Mouse (Mus musculus) gastrocnemius, adult 2 months (tissue): ENCODE results near the gene Pabpc4. TPM values are rescaled to one million over a fixed set of nuclear protein-coding genes. Genes with fewer than 3 reads are reported as not detected.
A peak's percentile ranks its signal among the peaks of the same experiment; 100 is the strongest.

ENCODE experiments used
- DNase-seq: peaks from one replicate; pipeline ENCODE4 v3.0.0; 2022
- H3K27ac ChIP-seq: fragments of 200-600 bp; 2 replicates; pipeline ENCODE4 v1.8.1; 2022; ENCODE audit warnings: mild to moderate bottlenecking
- H3K4me3 ChIP-seq: fragments of 200-600 bp; 2 replicates; pipeline ENCODE4 v1.8.1; 2022; ENCODE audit warnings: mild to moderate bottlenecking, moderate library complexity
- CTCF ChIP-seq: fragments of 200-600 bp; IDR thresholded peaks from 2 replicates; pipeline ENCODE4 v1.8.1; 2022; ENCODE audit warnings: antibody characterized with exemption, mild to moderate bottlenecking, moderate library complexity
- intact Hi-C: fragments of 180-260 bp; cut with DNase I; formaldehyde crosslinking; loops from one replicate; pipeline ENCODE4 v1.15.1; 2025
- total RNA-seq, 2 experiments: library from RNA; stranded (reverse); gene quantifications; 2 replicates each; pipeline ENCODE4 v1.2.3; 2021

Gene Pabpc4
- total RNA-seq, 2 experiments from 2014 or later, result 325 to 341 TPM

GRCm38 (mm10) chr4:123233492-123234084, 28.6 kb upstream of the Pabpc4 start, which contains the start of gene Heyl:
TSS of gene Heyl (plus strand) at chr4:123233556.
- peak; percentile 76 for DNase-seq
- peak within 1 kb of the TSS; percentile 83 for H3K27ac ChIP-seq
- peak within 1 kb of the TSS; percentile 74 for H3K4me3 ChIP-seq
- intact Hi-C loops, result no loop called here
- no peak for TF ChIP-seq CTCF

- DNase-seq, result no peak
- Histone ChIP-seq H3K4me3 (peak overlapping the region; percentile 74), H3K27ac (peak overlapping the region; percentile 83)
- TF ChIP-seq CTCF, result no peak
- intact Hi-C loops, result no loop called here
Measured at GRCm38 (mm10) chr4:123235835-123236430, 26.2 kb upstream of the Pabpc4 start.

GRCm38 (mm10) chr4:123236431-123237031, 25.6 kb upstream of the Pabpc4 start:
- H3K4me3 ChIP-seq, result peak overlapping the region; percentile 74
- intact Hi-C loops, result no loop called here
- TF ChIP-seq CTCF, result no peak
- DNase-seq, result no peak
- peak overlapping the region; percentile 83 for H3K27ac ChIP-seq

GRCm38 (mm10) chr4:123237386-123238266, 24.5 kb upstream of the Pabpc4 start:
- intact Hi-C loops, result no loop called here
- DNase-seq, result peak; percentile 56
- peak overlapping the region; percentile 74 for H3K4me3 ChIP-seq
- H3K27ac ChIP-seq, result peak overlapping the region; percentile 83
- no peak for TF ChIP-seq CTCF

GRCm38 (mm10) chr4:123239361-123240203, 22.6 kb upstream of the Pabpc4 start:
- peak; percentile 92 for DNase-seq
- Histone ChIP-seq H3K27ac (peak overlapping the region; percentile 83), H3K4me3 (peak overlapping the region; percentile 61)
- TF ChIP-seq CTCF, result peak; percentile 15; the same call in 1 of the 2 replicates
- intact Hi-C loops, result no loop called here

- no peak for DNase-seq
- no peak for TF ChIP-seq CTCF
- Histone ChIP-seq H3K4me3 (no peak overlapping the region), H3K27ac (peak overlapping the region; percentile 85)
- intact Hi-C loops, result no loop called here
Measured at GRCm38 (mm10) chr4:123246221-123246620, 15.9 kb upstream of the Pabpc4 start.

- intact Hi-C loops, result no loop called here
- DNase-seq, result no peak
- H3K4me3 ChIP-seq, result no peak overlapping the region
- H3K27ac ChIP-seq, result peak overlapping the region; percentile 85
- TF ChIP-seq CTCF, result no peak
Measured at GRCm38 (mm10) chr4:123246651-123247050, 15.5 kb upstream of the Pabpc4 start.

- Histone ChIP-seq H3K4me3 (no peak overlapping the region), H3K27ac (peak overlapping the region; percentile 85)
- no peak for TF ChIP-seq CTCF
- DNase-seq, result peak; percentile 75
- intact Hi-C loops, result no loop called here
Measured at GRCm38 (mm10) chr4:123247147-123247880, 14.8 kb upstream of the Pabpc4 start.

GRCm38 (mm10) chr4:123248971-123249567, 13.1 kb upstream of the Pabpc4 start:
- intact Hi-C loops, result no loop called here
- H3K27ac ChIP-seq, result peak overlapping the region; percentile 85
- DNase-seq, result peak; percentile 93

GRCm38 (mm10) chr4:123252214-123252613, 9.9 kb upstream of the Pabpc4 start:
- TF ChIP-seq CTCF, result no peak
- intact Hi-C loops, result loop anchor here (10.0 kb wide), 1 partner anchor 97 kb away; no protein-coding TSS in a partner anchor
- Histone ChIP-seq H3K27ac (no peak overlapping the region), H3K4me3 (no peak overlapping the region)
- DNase-seq, result peak; percentile 40

More at GRCm38 (mm10) chr4:123248971-123249567, 13.1 kb upstream of the Pabpc4 start:
- peak; percentile 49 for TF ChIP-seq CTCF
- H3K4me3 ChIP-seq, result no peak overlapping the region

GRCm38 (mm10) chr4:123254617-123255016, 7.5 kb upstream of the Pabpc4 start:
- TF ChIP-seq CTCF, result peak; percentile 80
- Histone ChIP-seq H3K4me3 (no peak overlapping the region), H3K27ac (no peak overlapping the region)
- intact Hi-C loops, result loop anchor here (1.0 to 10.0 kb wide), 2 partner anchors 35 to 100 kb away; no protein-coding TSS in a partner anchor
- no peak for DNase-seq
